Mouse (Mus musculus): ENCODE results near the gene Inha. TPM values are rescaled to one million over a fixed set of nuclear protein-coding genes. Genes with fewer than 3 reads are reported as not detected.

The Inha gene
- polyA plus RNA-seq, 1 experiment from 2014 or later: not detected

GRCm38 (mm10) chr1:75524679-75525078 is 17.8 kb downstream of the Inha start:
- Histone ChIP-seq H3K4me3 (ENCODE audit: inconsistent target) (no peak overlapping the region), H3K79me2 (ENCODE audit: inconsistent target) (peaks cover 41% of the 10 kb centered on the region; the same call in 1 of the 2 replicates), H3K27ac (no peak overlapping the region), H3K36me3 (ENCODE audit: inconsistent target) (peaks cover 47% of the 10 kb centered on the region)
- WGBS (ENCODE audit: missing documents): 76% methylated on average over 7 of the region's 7 CpGs

- Histone ChIP-seq H3K36me3 (ENCODE audit: inconsistent target) (peaks cover 79% of the 10 kb centered on the region), H3K79me2 (ENCODE audit: inconsistent target) (peaks cover 2% of the 10 kb centered on the region; the same call in 1 of the 2 replicates), H3K4me3 (ENCODE audit: inconsistent target) (no peak overlapping the region), H3K27ac (no peak overlapping the region)
- WGBS (ENCODE audit: missing documents): 90% methylated on average over 4 of the region's 4 CpGs
Observed at GRCm38 (mm10) chr1:75530546-75530945, 23.7 kb downstream of the Inha start.

- Histone ChIP-seq H3K4me3 (ENCODE audit: inconsistent target) (no peak overlapping the region), H3K79me2 (ENCODE audit: inconsistent target) (no peaks in the 10 kb centered on the region), H3K36me3 (ENCODE audit: inconsistent target) (peaks cover 72% of the 10 kb centered on the region), H3K27ac (peak overlapping the region; percentile 10; the same call in 1 of the 2 replicates)
- WGBS (ENCODE audit: missing documents): 80% methylated on average over 19 of the region's 19 CpGs
Observed at GRCm38 (mm10) chr1:75532280-75533172, 25.6 kb downstream of the Inha start.

- Histone ChIP-seq H3K27ac (no peak overlapping the region), H3K36me3 (ENCODE audit: inconsistent target) (peaks cover 61% of the 10 kb centered on the region), H3K4me3 (ENCODE audit: inconsistent target) (no peak overlapping the region), H3K79me2 (ENCODE audit: inconsistent target) (no peaks in the 10 kb centered on the region)
- WGBS (ENCODE audit: missing documents): 94% methylated on average over 18 of the region's 19 CpGs
Observed at GRCm38 (mm10) chr1:75533325-75534252, 26.7 kb downstream of the Inha start.

GRCm38 (mm10) chr1:75537587-75537986 is 30.7 kb downstream of the Inha start:
- 97% methylated on average over 2 of the region's 2 CpGs for WGBS (ENCODE audit: missing documents)
- peaks cover 38% of the 10 kb centered on the region for H3K36me3 ChIP-seq (ENCODE audit: inconsistent target)

GRCm38 (mm10) chr1:75538597-75539190 is 31.8 kb downstream of the Inha start:
- Histone ChIP-seq H3K36me3 (ENCODE audit: inconsistent target) (peaks cover 27% of the 10 kb centered on the region), H3K79me2 (ENCODE audit: inconsistent target) (no peaks in the 10 kb centered on the region), H3K4me3 (ENCODE audit: inconsistent target) (no peak overlapping the region), H3K27ac (no peak overlapping the region)
- 92% methylated on average over 8 of the region's 9 CpGs for WGBS (ENCODE audit: missing documents)

More at GRCm38 (mm10) chr1:75537587-75537986, 30.7 kb downstream of the Inha start:
- Histone ChIP-seq H3K27ac (no peak overlapping the region), H3K79me2 (ENCODE audit: inconsistent target) (no peaks in the 10 kb centered on the region), H3K4me3 (ENCODE audit: inconsistent target) (no peak overlapping the region)

- Histone ChIP-seq H3K79me2 (ENCODE audit: inconsistent target) (no peaks in the 10 kb centered on the region), H3K27ac (no peak overlapping the region), H3K4me3 (ENCODE audit: inconsistent target) (no peak overlapping the region), H3K36me3 (ENCODE audit: inconsistent target) (peaks cover 2% of the 10 kb centered on the region; the same call in 1 of the 2 replicates)
- 91% methylated on average over 7 of the region's 7 CpGs for WGBS (ENCODE audit: missing documents)
Observed at GRCm38 (mm10) chr1:75541496-75541895, 34.6 kb downstream of the Inha start.

GRCm38 (mm10) chr1:75544351-75544750 is 37.5 kb downstream of the Inha start:
- Histone ChIP-seq H3K27ac (no peak overlapping the region), H3K79me2 (ENCODE audit: inconsistent target) (no peaks in the 10 kb centered on the region), H3K4me3 (ENCODE audit: inconsistent target) (no peak overlapping the region), H3K36me3 (ENCODE audit: inconsistent target) (no peaks in the 10 kb centered on the region)
- 82% methylated on average over 6 of the region's 6 CpGs for WGBS (ENCODE audit: missing documents)

GRCm38 (mm10) chr1:75545965-75546956 is 39.4 kb downstream of the Inha start, which contains the start of gene Slc4a3:
Gene Slc4a3 (plus strand): TSS chr1:75546266.
- Histone ChIP-seq H3K27ac (no peak within 1 kb of the TSS), H3K4me3 (ENCODE audit: inconsistent target) (no peak within 1 kb of the TSS), H3K36me3 (ENCODE audit: inconsistent target) (no peaks in the 10 kb centered on the region), H3K79me2 (ENCODE audit: inconsistent target) (no peaks in the 10 kb centered on the region)
- WGBS (ENCODE audit: missing documents): 3% methylated on average over 64 of the region's 64 CpGs

- Histone ChIP-seq H3K36me3 (ENCODE audit: inconsistent target) (no peaks in the 10 kb centered on the region), H3K4me3 (ENCODE audit: inconsistent target) (no peak overlapping the region), H3K79me2 (ENCODE audit: inconsistent target) (no peaks in the 10 kb centered on the region), H3K27ac (no peak overlapping the region)
- 95% methylated on average over 13 of the region's 13 CpGs for WGBS (ENCODE audit: missing documents)
Observed at GRCm38 (mm10) chr1:75547351-75547750, 40.5 kb downstream of the Inha start.

- WGBS (ENCODE audit: missing documents): 89% methylated on average over 3 of the region's 3 CpGs
- Histone ChIP-seq H3K4me3 (ENCODE audit: inconsistent target) (no peak overlapping the region), H3K79me2 (ENCODE audit: inconsistent target) (no peaks in the 10 kb centered on the region)
Observed at GRCm38 (mm10) chr1:75548083-75548482, 41.2 kb downstream of the Inha start.

GRCm38 (mm10) chr1:75548871-75549270 is 42.0 kb downstream of the Inha start:
- no peak overlapping the region for H3K27ac ChIP-seq
- H3K4me3 ChIP-seq (ENCODE audit: inconsistent target): no peak overlapping the region
- H3K79me2 ChIP-seq (ENCODE audit: inconsistent target): no peaks in the 10 kb centered on the region
- H3K36me3 ChIP-seq (ENCODE audit: inconsistent target): no peaks in the 10 kb centered on the region
- 89% methylated on average over 13 of the region's 17 CpGs for WGBS (ENCODE audit: missing documents)

More at GRCm38 (mm10) chr1:75548083-75548482, 41.2 kb downstream of the Inha start:
- Histone ChIP-seq H3K36me3 (ENCODE audit: inconsistent target) (no peaks in the 10 kb centered on the region), H3K27ac (no peak overlapping the region)

Data from macrophage (primary cell).